7 mouse cellular contexts compared by ENCODE assay signal in genomic region chr2:157807621-157808367, GRCm38 (mm10).
DNase-seq lines count a peak whose midpoint lies in the region; ATAC-seq lines count a peak whose summit lies in the region.

No protein-coding gene starts in this region.

- H3K36me3 ChIP-seq in hindbrain, embryonic 10.5 days = peaks cover 39% of the 10 kb centered on the region
- H3K36me3 ChIP-seq in hindbrain, embryonic 11.5 days (ENCODE audit: control insufficient read depth, insufficient read depth, low read length) = no peaks in the 10 kb centered on the region
- peaks cover 51% of the 10 kb centered on the region for H3K36me3 ChIP-seq in limb, embryonic 10.5 days

- H3K4me1 ChIP-seq in hindbrain, embryonic 10.5 days (replicated peaks) = peaks cover 29% of the 10 kb centered on the region
- H3K4me1 ChIP-seq in hindbrain, embryonic 11.5 days (replicated peaks; ENCODE audit: control insufficient read depth, insufficient read depth, low read length) = no peaks in the 10 kb centered on the region; the same call in 1 of the 2 replicates
- H3K4me1 ChIP-seq in limb, embryonic 10.5 days = peaks cover 47% of the 10 kb centered on the region

- peak overlapping the region; percentile 54; the same call in 1 of the 2 replicates for H3K27ac ChIP-seq in hindbrain, embryonic 10.5 days
- no peak overlapping the region for H3K27ac ChIP-seq in hindbrain, embryonic 11.5 days (ENCODE audit: low read depth, low read length)
- peak overlapping the region; percentile 63 for H3K27ac ChIP-seq in limb, embryonic 10.5 days

- DNase-seq in hindbrain, embryonic 10.5 days (ENCODE audit: low spot score) = no peak
- no peak for DNase-seq in hindbrain, embryonic 11.5 days (ENCODE audit: low spot score)
- peak; percentile 3 for DNase-seq in CD4-positive helper T cell, adult 2 months (ENCODE audit: low read depth, low spot score)
- DNase-seq in MN1 (ENCODE audit: low spot score) = peak; percentile 93
- no peak for DNase-seq in limb, embryonic 10.5 days (ENCODE audit: low spot score)
- DNase-seq in lung, postnatal 4 days = no peak

- H3K4me3 ChIP-seq in hindbrain, embryonic 10.5 days = no peak overlapping the region
- no peak overlapping the region for H3K4me3 ChIP-seq in hindbrain, embryonic 11.5 days (ENCODE audit: low read depth, low read length)
- H3K4me3 ChIP-seq in limb, embryonic 10.5 days = no peak overlapping the region

- ATAC-seq in hindbrain, embryonic 11.5 days (ENCODE audit: low FRiP score) = no peak
- ATAC-seq in CD4-positive, CD25-positive, alpha-beta regulatory T cell, adult 4 months = no peak

- no peaks in the 10 kb centered on the region for H3K9me3 ChIP-seq in hindbrain, embryonic 10.5 days
- H3K9me3 ChIP-seq in hindbrain, embryonic 11.5 days (ENCODE audit: control insufficient read depth, low read length) = no peaks in the 10 kb centered on the region
- H3K9me3 ChIP-seq in limb, embryonic 10.5 days (replicated peaks) = no peaks in the 10 kb centered on the region

- no peak overlapping the region for H3K4me2 ChIP-seq in hindbrain, embryonic 11.5 days (replicated peaks; ENCODE audit: low read depth, low read length)

- no peaks in the 10 kb centered on the region for H3K27me3 ChIP-seq in hindbrain, embryonic 10.5 days (ENCODE audit: insufficient read depth, poor library complexity, severe bottlenecking)
- no peaks in the 10 kb centered on the region; the same call in 1 of the 2 replicates for H3K27me3 ChIP-seq in hindbrain, embryonic 11.5 days (ENCODE audit: control insufficient read depth, insufficient read depth, low read length)
- H3K27me3 ChIP-seq in limb, embryonic 10.5 days (ENCODE audit: low read depth, poor library complexity, severe bottlenecking) = no peaks in the 10 kb centered on the region

- 61% methylated on average over 7 of the region's 7 CpGs for WGBS in hindbrain, embryonic 10.5 days
- whole genome bisulfite sequencing in hindbrain, embryonic 11.5 days = 71% methylated on average over 7 of the region's 7 CpGs
- WGBS in limb, embryonic 10.5 days = 84% methylated on average over 7 of the region's 7 CpGs

- H3K9ac ChIP-seq in hindbrain, embryonic 11.5 days (ENCODE audit: low read depth, low read length) = no peak overlapping the region

Comparison
In these comparisons a context has a peak if more than half of its experiments do, and no peak if none do; other contexts are left out.
1. DNase-seq: peak in CD4-positive helper T cell, adult 2 months (single experiment) and MN1 (single experiment); none in hindbrain, embryonic 10.5 days (single experiment), hindbrain, embryonic 11.5 days (single experiment), limb, embryonic 10.5 days (single experiment) and lung, postnatal 4 days (0 of 2).